Mouse (Mus musculus) natural killer cell, adult 2 months (primary cell): ENCODE data around the gene Mtr.

Experiments
- DNase-seq, 2 experiments: peaks; one replicate each; pipeline ENCODE4 v3.0.0; 2022; ENCODE audit warnings: low spot score in 2 of 2

Mtr gene

DNA sequence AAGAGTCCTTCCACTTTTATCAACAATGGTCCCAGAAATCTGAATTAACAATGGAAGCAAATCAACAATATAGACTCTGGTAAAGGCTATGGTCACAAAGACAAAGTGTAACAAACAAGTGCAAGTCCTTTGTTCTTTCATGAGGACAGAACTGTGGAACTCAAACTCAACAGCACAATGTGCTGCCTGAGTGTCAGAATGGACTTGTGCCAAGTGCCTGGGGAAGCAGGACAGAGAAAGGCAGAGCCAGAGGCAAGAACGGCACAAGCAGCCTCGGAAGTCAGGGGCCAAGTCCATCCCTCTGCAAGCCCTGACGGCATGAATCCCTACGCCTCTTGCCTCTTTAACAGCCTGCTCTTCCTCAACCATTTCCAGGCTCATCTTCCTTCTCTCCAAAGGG, 13.9 kb downstream of the Mtr start:
- DNase-seq = no peak

GRCm38 (mm10) chr13:12232141-12232540, 25.8 kb downstream of the Mtr start:
- no peak for DNase-seq

- DNase-seq = no peak
Observed at GRCm38 (mm10) chr13:12228248-12228647, 29.7 kb downstream of the Mtr start.

- no peak for DNase-seq
Observed at GRCm38 (mm10) chr13:12227606-12228005, 30.3 kb downstream of the Mtr start.

DNA sequence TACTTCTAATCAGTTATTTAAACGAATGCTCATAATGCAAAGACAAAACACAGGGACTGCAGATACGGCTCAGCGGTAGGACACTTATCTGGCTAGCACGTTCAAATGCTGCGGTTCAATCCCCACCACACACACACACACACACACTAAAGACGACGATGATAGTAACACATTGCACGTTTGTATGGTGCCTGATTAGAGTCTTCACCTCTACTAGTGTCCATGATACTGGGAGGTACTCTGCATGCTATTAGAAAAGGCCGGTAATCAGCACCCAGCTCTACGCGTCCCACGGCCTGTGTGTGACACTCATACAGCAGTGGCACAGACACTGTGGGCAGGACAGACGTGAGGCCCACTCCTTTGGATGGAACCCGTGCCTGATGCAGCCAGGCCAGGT, 39.3 kb downstream of the Mtr start:
- no peak for DNase-seq

DNA sequence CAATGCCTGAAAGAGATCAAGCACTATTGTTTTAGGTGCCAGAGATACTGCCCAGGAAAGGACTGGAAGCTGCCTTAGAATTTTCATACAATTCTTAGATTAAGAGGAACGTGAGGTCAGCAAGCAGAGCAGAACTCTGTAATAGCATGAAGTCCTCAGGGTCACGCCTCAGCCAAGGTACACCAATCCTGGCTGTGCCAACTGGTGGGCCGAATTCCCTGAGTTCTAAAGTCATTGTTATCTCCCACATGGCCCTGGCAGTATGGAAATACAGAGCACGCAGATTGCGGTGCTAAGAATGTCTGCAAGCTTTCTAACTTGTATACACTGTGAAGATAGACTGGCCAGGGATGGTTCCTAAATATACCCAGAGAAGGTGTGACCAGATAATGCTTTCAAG, 43.0 kb downstream of the Mtr start:
- DNase-seq = no peak

DNA sequence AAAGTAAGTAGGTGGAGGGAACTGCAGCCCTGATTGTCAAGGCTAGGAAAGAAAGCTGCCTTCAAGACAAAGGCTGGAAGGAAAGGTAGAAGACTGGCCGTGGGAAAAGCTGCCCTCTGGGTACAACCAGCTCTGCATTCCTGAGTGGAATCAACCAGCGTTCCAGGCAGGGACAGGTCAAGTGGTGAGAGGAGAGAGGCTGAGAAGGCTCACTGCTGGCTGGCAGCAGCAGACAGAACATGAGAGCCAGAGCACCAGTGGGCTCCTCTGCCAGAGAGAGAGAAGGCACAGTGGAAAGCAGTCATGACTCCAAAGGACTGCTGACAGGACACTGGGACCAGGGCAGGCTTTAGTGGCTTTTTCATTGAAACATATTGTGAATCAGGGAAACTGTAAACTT, 46.9 kb downstream of the Mtr start:
- DNase-seq = no peak

DNA sequence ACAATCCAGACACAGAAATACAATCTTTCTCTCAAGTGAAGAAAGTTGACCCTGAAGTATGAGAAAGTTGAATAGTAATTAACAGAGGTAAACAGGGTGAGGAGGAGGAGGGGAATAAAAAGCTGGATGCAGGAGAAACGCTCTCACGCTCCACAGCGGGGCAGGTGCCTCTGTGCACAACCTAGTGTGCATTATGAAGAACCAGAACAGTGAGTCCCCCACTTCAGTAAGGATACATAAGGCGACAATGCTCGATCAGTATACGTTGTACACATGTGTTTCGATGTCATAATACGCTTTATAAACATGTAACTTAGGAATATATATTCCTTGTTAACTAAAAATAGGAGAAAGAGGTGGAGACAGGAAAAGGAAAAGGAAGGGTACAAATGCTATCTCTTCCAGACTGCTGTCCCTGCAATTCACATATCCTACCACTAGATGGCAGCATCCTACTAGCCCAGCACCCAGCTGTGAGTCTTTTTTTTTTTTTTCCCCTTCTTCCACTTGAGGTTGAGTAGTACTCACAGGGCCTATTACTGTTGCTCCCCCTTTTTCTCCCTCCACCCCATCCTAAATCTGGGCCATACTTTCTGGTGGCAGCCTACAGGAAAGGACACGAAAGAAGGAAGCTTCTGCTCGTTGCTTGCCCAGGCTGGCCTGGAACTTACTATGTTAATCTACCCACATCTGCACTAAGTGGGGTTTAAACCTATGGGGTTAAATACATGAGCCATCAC, 47.7 kb downstream of the Mtr start:
- peak; percentile 19 to 42 for DNase-seq

GRCm38 (mm10) chr13:12200372-12200771, 57.5 kb downstream of the Mtr start:
- DNase-seq = no peak

DNA sequence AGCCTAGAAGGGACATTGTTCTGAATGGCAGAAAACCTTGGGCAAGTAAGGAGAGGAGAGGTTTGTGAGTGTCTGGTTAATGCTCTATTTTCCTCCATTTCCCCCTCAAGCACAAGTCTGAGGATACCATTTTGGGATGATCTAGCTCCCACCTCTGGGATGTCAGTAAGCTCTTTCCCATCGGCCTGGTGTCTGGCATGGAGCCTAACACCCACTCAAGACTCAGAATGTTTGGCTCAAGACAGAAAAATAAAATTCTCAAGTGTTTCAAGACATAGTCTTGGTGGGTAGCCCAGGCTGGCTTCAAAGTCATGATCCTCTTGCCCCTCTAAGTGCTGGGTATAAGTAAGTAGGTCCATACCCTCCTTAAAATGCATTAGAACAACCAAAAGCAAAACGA, 59.4 kb downstream of the Mtr start:
- DNase-seq = no peak

DNA sequence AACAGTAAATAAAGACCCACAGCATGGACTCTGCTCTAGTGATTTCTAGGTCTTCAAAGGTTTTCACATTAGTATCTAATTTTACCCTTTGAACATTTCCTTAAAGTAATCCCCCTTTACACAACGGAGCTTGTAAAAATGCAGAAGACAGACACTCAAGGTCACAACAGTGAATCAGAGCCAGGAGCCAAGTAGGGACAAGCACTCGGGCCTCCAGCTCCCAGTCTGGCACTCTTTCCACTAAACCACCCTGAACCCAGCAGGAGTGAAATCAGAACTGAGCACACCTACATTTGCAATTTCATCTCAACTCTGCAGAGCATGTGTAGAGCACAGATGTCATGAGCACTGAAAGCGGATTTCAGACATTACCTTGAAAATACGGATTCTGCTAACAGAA, 61.1 kb downstream of the Mtr start:
- no peak for DNase-seq

DNA sequence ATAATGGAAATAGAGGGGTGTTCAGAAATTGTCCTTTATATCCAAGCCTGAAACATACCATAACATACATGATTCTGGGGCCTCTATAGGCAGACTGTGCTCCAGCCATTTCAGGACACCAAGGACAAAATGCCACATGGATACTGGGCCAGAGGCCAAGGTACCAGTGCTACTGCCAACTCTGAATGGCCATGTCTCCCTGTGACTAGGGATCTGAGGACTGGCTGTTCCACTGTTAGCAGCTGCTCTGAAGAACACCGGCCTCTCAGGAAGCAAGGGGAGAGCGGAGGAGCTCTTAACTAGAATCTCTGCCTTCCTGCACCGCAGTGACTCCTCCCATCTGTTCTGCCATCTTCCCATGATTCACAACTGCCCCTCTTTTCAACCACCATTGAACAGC, 61.9 kb downstream of the Mtr start:
- no peak for DNase-seq

DNA sequence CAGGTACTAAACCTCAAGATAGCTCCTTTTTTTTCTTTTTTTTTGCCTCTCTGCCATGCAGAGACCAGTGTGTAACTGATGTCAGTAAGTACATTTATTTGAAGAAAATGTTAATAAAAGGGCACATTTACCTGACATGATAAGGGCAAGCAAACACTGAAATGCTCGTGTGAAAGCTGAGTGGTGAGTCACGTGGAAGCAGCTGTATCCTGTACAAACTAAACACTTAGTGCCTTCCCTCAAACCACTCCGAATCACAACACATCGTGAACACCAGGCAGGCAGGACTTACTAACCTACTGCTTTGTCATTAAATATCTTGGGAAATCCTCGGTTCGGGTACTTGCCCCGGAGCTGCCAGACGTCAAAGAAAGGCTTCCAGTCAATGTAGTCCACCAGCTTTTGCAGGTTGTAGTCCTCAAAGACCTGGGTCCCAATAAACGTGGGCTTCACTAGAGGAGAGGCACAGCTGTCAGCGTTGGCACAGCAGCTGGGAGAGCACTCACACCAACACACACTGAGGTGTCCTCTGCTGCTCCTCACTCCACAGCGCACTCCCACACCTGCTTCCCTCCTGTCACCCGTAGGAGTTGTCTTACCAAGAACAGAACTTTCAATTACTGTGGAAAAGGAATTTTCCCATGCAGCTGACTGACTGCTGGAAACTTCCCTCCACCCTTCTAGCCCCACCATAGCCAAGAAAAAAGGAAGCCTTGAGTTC, 62.8 kb downstream of the Mtr start:
- DNase-seq = no peak

DNA sequence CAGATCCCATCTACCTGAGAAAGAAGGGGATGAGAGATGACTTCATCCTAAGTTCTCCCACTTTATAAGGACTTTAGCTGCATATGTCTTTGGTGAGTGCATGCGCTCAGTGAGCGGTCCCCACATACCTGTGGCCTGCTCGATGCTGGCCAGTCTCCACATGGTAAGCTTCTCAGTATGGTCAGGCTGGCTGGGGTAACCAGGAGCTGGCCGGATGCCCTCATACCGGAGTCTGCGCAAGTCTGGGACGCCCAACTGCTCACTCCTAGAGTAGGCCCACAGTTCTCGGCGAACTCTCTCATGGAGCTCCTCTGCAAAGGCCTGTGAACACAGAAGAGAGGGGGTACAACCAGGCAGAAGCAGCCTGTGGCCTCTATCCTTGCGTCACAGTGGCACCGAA, 68.7 kb downstream of the Mtr start:
- DNase-seq = no peak

- no peak for DNase-seq
Observed at GRCm38 (mm10) chr13:12188804-12189203, 69.1 kb downstream of the Mtr start.

GRCm38 (mm10) chr13:12179481-12179880, 78.4 kb downstream of the Mtr start:
- no peak for DNase-seq

DNA sequence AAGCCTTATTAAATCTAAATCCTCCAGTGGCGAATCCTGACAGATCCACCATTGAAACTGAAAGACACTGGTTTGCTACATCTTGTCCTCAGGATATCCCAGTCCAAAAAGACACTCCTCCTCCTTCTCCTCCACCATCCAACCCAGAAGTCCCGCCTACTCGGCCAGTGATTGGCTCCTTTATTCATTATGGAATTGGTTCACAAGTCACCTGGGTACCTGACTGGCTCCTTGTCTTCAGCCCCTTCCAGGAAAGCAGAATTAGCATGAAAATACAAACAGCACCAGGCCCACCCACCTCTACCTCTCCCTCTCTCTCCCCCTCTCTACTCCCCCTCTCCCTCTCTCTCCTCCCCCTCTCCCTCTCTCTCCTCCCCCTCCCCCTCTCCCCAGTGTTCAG, 81.2 kb downstream of the Mtr start:
- DNase-seq = no peak

- DNase-seq = no peak
Observed at GRCm38 (mm10) chr13:12175988-12176736, 81.8 kb downstream of the Mtr start.

- no peak for DNase-seq
Observed at GRCm38 (mm10) chr13:12167276-12167675, 90.6 kb downstream of the Mtr start.

DNA sequence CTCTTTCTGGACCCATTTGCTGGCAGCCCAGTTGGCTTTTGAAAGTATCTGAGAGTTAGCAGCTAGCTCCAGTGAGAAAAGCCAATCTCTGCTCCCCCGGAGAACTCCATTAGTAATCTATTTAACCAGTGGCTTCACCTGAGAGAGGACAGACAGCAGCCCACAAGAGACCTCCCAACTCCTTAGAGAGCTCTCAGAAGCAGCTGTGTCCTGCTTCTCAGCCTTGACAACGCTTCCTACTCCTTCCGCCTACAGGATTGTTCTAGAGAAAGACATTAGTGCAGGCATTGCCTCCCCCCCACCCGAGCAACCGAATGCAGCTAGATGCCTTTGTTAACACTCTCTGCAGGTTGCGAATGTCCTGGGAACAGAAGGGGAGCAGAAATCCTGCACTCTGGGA, 91.5 kb downstream of the Mtr start:
- no peak for DNase-seq

- DNase-seq = no peak
Observed at GRCm38 (mm10) chr13:12165461-12166058, 92.4 kb downstream of the Mtr start.

GRCm38 (mm10) chr13:12162457-12162856, 95.5 kb downstream of the Mtr start:
- DNase-seq = no peak

- no peak for DNase-seq
Observed at GRCm38 (mm10) chr13:12160121-12160475, 97.8 kb downstream of the Mtr start.
